Mouse (Mus musculus): ENCODE results near the gene Trafd1.

DNA sequence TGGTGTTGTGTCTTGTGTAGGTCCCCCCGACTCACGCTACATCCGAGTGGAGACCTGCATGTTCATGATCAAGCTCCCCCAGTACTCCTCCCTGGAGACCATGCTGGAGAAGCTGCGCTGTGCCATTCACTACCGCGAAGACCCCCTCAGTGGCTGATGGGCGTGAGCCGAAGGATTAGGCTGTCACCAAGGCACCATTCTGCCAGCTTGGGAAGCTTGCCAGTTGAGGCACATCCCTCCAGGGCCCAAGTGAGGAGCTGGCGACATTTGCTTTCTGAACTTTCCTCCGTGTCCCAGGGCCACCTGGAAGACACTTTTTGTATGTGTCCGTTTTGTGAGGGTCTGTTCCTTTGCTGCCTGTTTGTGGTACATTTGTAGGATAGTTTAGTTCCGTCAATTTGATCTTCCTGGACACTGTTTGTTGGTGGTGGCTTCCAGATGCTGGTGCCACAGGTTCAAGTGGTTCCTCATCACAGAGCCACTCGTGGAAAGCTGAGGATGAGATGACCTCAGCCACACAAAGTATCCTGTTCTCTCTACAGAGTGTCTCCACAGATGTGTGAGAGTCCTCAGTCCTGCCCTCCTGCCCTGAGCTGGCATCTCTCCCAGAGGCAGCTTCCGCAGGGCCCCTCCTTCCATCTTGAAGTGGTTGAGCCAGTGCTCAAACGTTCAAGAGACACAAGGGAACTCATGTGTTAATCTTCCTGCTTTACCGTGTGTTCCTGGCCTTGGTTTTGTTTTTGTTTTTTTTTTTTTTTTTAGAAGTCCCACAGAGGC, 18.8 kb downstream of the Trafd1 start:
- TF ChIP-seq POLR2A (IDR thresholded peaks at IDR 0.05; ENCODE audit: borderline replicate concordance, extremely low read depth, low read depth, low read length) (no peak), CTCF (IDR thresholded peaks at IDR 0.05; ENCODE audit: insufficient read depth, low read length) (no peak)

All from lung, adult 2 months (tissue).